Mouse (Mus musculus) heart, postnatal 36 days (tissue): ENCODE results near the gene Shb. TPM values are rescaled to one million over a fixed set of nuclear protein-coding genes. Genes with fewer than 3 reads are reported as not detected.
A peak's percentile ranks its signal among the peaks of the same experiment; 100 is the strongest.

Experiments
- DNase-seq, 2 experiments: peaks; one replicate each; pipeline ENCODE4 v3.0.0; 2021 to 2022
- intact Hi-C: fragments of 180-260 bp; cut with DNase I; formaldehyde crosslinking; loops from one replicate; pipeline ENCODE4 v1.15.1; 2025
- total RNA-seq, 2 experiments: library from RNA; stranded (reverse); gene quantifications; 2 replicates each; pipeline ENCODE4 v1.2.3; 2021

Gene Shb
- total RNA-seq, 2 experiments from 2014 or later: 24.2 to 40.9 TPM

DNA sequence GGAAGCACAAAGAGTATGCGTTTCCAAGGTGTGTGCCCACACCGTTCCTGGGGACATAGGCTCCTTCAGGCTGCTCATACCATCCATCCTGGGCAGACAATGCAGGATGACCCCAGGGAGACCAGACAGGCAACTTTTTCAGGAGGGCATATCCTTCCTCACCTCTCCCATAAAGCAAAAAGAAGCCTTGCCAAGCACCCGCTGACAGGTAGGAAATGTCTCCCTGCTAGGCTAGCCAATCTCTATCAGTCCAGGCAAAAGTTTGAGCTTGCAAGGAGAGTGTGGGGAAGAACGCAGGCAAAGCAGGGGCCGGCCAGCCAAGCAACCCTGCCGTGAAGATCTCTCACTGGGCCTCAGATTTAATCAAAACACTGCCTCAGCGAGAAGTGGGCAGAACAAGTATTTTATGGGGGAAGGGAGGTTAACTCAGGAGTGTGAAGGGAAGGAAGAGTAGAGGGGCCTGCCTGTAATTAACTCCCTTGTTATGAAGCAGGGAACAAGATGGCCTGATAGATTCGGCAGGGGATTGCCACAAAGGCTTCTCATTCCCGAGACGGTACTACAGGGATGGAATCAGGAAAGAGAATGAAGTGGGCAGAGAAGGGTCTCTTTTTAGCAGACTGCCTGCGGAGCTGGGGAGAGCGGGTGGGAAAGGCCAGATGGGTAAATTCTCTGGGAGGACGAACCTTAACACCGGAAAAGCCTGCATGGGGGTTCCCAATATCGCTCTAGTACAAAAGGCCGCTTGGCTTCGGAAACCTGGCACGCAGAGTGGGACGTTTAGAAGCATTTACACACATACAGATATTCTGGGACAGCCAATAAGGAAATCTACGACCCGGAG, 3.7 kb downstream of the Shb start:
- intact Hi-C loops: loop anchor here (1.0 to 2.0 kb wide), 4 partner anchors 38 to 109 kb away; no protein-coding TSS in a partner anchor
- no peak for DNase-seq

GRCm38 (mm10) chr4:45527562-45528354, 4.5 kb downstream of the Shb start:
- intact Hi-C loops: loop anchor here (1.0 to 2.0 kb wide), 4 partner anchors 37 to 108 kb away; no protein-coding TSS in a partner anchor
- peak in 1 of 2 experiments; percentile 54 for DNase-seq

DNA sequence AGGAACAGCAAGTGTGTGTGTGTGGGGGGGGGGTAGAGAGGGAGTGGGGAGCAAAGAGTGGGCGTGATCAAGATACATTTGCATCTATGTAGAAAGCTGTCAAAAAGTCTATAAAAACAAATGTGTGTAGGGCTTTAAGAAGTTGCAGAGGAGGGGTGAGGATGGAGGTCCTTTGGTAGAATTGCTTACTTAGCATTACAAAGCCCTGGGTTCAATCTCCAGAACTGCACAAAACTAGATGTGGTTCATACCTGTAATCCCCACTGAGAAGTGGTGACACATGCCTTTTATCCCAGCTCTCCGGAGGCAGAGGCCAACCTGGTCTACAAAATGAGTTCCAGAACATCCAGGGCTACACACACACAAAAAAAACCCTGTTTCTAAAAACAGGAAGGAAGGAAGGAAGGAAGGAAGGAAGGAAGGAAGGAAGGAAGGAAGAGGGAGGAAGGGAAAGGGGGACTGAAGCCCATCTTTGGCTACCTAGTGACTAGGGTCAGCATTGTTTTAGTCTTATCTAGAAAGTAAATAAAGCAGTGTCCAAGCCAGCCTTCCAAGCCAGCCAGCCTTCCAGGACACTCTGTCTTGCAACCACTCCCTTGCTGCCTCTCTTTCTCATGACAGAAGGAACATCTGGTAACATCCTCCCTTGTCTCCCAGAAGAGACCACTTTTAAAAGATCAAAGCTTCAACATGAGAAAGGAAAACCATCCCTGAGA, 5.3 kb downstream of the Shb start:
- peak in 1 of 2 experiments; percentile 13 for DNase-seq
- intact Hi-C loops: no loop called here

GRCm38 (mm10) chr4:45526175-45526574, 6.1 kb downstream of the Shb start:
- DNase-seq: no peak
- intact Hi-C loops: no loop called here

DNA sequence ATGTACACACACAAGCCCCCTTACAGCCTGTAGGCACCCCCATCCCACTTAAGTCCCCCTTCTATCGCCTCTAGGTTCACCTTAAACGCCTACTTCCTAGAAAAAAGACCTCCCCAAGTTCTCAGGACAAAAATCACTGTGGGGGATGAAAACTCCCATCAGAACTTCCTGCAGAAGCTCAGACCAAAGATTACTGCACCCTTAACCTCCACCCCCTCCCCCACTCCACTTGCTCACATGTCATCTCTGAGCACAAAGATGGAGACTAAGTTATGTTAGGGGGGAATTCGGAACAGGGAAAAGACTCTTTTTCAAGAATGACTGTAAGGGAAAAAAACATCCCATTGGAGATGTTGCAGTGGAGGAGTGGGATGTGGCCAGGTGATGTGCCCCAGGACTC, 6.7 kb downstream of the Shb start:
- intact Hi-C loops: no loop called here
- DNase-seq: no peak

- no peak for DNase-seq
- intact Hi-C loops: no loop called here
These were observed 7.7 kb downstream of the Shb start for GRCm38 (mm10) chr4:45524602-45525001.

GRCm38 (mm10) chr4:45523360-45523759, 8.9 kb downstream of the Shb start:
- intact Hi-C loops: no loop called here
- DNase-seq: no peak

GRCm38 (mm10) chr4:45522956-45523355, 9.3 kb downstream of the Shb start:
- intact Hi-C loops: no loop called here
- peak in 1 of 2 experiments; percentile 6 for DNase-seq

DNA sequence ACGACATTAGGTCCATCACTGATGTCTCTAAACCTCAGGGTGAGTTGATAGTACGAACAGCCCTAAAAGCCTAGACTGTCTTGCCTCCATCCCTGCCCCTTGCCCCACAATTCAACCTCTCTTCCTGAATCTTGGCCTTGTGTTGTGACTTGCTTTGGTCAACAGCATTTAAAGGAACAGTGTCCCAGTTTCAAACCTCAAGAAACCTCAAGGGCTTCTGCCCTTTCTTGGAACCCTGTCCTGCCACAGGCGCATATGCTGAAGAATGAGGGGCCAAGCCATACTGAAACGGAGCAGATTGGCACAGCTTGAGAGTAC, 9.7 kb downstream of the Shb start:
- DNase-seq: no peak

DNA sequence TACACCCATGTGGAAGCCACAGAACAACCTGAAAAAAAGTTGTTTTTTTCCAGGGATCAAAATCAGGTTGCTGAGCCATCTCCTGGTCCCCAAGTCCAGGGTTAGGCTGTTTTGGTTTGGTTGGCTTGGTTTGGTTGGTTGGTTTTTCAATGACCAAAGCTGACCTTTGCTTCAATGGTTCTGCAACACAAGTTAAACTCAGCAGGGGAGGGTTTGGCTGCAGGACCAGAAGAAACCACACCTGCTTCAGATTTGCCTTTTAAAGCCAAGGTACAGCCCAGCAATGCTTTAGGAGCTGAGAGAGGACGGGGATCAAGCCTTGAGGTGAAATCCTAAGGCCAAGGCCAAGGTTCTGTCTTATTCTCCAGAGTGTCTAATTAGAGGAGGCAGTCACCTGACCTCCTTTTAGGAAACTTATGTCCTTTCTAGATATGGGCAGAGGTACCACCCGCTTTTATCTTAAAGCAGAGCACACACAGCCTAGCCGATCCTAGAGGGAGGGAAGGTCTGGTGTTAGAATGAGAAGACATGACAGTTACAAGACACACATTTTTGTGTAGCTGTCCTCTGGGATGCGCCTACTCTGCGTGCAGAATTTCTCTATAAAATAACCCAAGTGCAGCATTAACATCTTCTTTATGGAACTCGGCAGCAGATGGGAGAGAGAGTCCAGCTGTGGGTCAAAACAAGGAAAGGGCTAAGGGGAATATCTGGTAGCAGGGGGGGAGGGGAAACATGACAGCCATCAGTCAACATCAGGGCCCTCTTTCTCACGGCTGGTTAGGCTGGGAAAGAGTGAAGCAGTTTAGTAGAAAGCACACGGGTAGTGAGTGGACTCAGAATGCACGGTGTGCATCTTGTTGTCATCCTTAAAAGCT, 10.3 kb downstream of the Shb start:
- DNase-seq: no peak
- intact Hi-C loops: no loop called here

More for the DNA sequence above, 9.7 kb downstream of the Shb start:
- intact Hi-C loops: no loop called here

GRCm38 (mm10) chr4:45520375-45520774, 11.9 kb downstream of the Shb start:
- intact Hi-C loops: no loop called here
- no peak for DNase-seq

- no peak for DNase-seq
- intact Hi-C loops: no loop called here
These were observed 14.9 kb downstream of the Shb start for GRCm38 (mm10) chr4:45517399-45517798.

GRCm38 (mm10) chr4:45515894-45516293, 16.4 kb downstream of the Shb start:
- no peak for DNase-seq
- intact Hi-C loops: no loop called here

- no peak for DNase-seq
- intact Hi-C loops: loop anchor here (5.0 kb wide), 1 partner anchor 42 kb away; no protein-coding TSS in a partner anchor
These were observed 17.9 kb downstream of the Shb start for GRCm38 (mm10) chr4:45514406-45514805.

DNA sequence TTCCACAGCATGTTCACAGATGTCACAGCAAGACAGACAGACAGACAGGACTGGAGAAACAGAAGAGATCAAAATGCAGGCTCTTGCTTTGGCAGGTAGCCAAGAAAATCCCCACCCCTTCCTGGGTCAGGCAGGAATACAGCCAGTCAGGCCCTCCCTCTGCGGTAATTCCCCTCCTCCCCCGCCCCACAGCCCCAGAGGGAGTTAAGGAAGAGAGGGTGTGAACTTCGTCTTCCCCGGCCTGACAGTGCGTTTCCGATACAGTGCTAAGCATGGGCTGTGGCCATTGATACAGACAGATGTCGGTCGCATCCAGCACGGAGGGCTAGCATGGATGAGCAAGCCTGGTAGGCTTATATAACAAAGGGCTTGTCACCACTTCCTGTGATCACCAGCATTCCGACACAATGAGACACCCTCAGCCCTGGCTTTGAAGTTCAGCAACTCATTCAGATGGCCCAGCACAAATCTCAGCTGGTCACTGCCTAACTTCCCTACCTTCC, 18.4 kb downstream of the Shb start:
- DNase-seq: peak; percentile 60 to 69
- intact Hi-C loops: loop anchor here (5.0 kb wide), 1 partner anchor 42 kb away; no protein-coding TSS in a partner anchor

- DNase-seq: no peak
- intact Hi-C loops: loop anchor here (5.0 kb wide), 1 partner anchor 41 kb away; no protein-coding TSS in a partner anchor
These were observed 18.9 kb downstream of the Shb start for GRCm38 (mm10) chr4:45513340-45513739.

GRCm38 (mm10) chr4:45510163-45510562, 22.1 kb downstream of the Shb start:
- no peak for DNase-seq
- intact Hi-C loops: loop anchor here (2.0 to 5.0 kb wide), 2 partner anchors 17 to 38 kb away; no protein-coding TSS in a partner anchor

DNA sequence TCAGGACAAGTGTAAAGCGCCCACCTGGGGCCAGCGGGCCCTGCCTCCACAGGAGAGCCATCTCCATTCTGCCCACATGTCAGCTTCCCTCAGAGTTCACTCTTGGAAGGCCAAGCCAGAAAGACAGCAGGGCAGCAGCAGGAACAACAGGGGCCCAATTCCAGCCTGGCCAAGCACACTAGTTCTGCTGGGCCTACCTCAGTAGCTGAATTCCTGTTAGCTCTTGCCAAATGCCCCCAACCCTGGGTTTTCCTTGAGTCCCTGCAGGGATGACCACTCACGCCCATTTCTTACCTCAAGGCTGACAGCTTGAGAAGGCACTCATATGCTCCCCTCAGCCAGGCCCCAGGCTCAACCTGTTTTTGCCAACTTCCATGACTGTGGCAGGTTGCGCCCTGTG, 22.9 kb downstream of the Shb start:
- intact Hi-C loops: no loop called here
- no peak for DNase-seq

DNA sequence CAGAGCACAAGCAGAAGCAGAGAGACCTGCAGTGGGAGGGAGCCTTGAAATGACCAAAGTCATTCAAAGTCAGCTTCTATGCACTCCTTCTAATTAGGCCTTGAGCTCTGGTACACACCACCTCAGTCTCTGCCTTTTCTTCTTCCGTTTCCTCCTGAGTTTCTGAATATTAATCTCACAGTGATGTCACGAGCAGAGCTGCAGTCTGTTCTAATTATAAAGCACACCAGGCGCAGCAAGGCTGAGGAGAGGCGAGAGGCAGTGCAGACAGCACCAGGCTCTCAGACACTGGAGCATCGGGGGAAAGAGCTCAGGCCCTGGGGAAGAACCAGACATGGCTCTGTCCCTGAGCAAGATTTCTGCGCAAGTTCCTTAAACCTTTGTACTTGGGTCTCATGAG, 23.8 kb downstream of the Shb start:
- intact Hi-C loops: no loop called here
- no peak for DNase-seq

DNA sequence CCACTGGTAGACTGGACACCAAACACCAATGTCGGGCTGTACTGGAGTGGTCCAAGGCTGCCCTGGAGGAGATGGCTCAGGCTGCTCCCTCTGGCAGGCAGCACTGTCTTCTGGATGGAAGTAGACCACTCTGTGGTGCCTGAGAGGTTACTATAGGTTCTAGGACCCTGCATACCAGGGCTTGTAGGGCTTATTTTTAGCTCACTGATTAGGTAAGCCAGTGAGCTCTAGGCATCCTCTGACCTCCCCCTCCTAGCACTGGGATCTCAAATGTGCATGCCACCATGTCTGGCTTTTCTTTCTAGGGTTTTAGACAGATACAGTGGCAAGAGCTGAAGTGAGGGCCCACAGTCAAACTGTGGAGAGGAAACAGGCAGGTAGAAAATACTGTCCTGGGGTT, 24.8 kb downstream of the Shb start:
- no peak for DNase-seq
- intact Hi-C loops: no loop called here
